Mouse (Mus musculus) limb, embryonic 14.5 days (tissue): ENCODE measurements at regions not wholly inside any gene's neighbourhood (a gene's known extent, or its start where the extent isn't known, plus 50 kb on each side); places are given as distances from the start of the nearest gene placed in this dataset.

Experiments used
- ATAC-seq: fragments of 200-750 bp; cut with Nextera tagmentation; 2 replicates; pipeline ENCODE4 v1.8.0; 2017; ENCODE audit warnings: low read depth, moderate number of reproducible peaks, moderate TSS enrichment; ENCODE audit not compliant: low FRiP score
- DNase-seq: peaks from one replicate; pipeline ENCODE4 v3.0.0-alpha.2; 2015; ENCODE audit warnings: low spot score
- H3K27ac ChIP-seq: fragments of 300-500 bp; sonication (generic); replicated peaks from 2 replicates; pipeline ENCODE4 v1.5.1; 2014; ENCODE audit warnings: low read depth, mild to moderate bottlenecking, low read length, moderate library complexity, mixed read lengths
- H3K27me3 ChIP-seq: fragments of 300-500 bp; sonication (generic); 2 replicates; pipeline ENCODE4 v1.6.1; 2014; ENCODE audit warnings: low read length, mixed read lengths; ENCODE audit not compliant: control insufficient read depth, insufficient read depth
- H3K36me3 ChIP-seq: fragments of 300-500 bp; sonication (generic); 2 replicates; pipeline ENCODE4 v1.6.1; 2014; ENCODE audit warnings: mild to moderate bottlenecking, low read length, moderate library complexity, mixed read lengths; ENCODE audit not compliant: control insufficient read depth, insufficient read depth
- H3K4me1 ChIP-seq: fragments of 300-500 bp; sonication (generic); 2 replicates; pipeline ENCODE4 v1.6.1; 2014; ENCODE audit warnings: antibody characterized with exemption, low read length, mixed read lengths; ENCODE audit not compliant: control insufficient read depth, insufficient read depth
- H3K4me2 ChIP-seq: fragments of 300-500 bp; sonication (generic); replicated peaks from 2 replicates; pipeline ENCODE4 v1.6.1; 2014; ENCODE audit warnings: low read depth, mild to moderate bottlenecking, low read length, moderate library complexity; ENCODE audit not compliant: severe bottlenecking
- H3K4me3 ChIP-seq: fragments of 300-500 bp; sonication (generic); replicated peaks from 2 replicates; pipeline ENCODE4 v1.5.1; 2014; ENCODE audit warnings: low read length
- H3K9ac ChIP-seq: fragments of 300-500 bp; sonication (generic); 2 replicates; pipeline ENCODE4 v1.6.1; 2014; ENCODE audit warnings: mild to moderate bottlenecking, low read depth, low read length, moderate library complexity; ENCODE audit not compliant: severe bottlenecking
- H3K9me3 ChIP-seq: fragments of 300-500 bp; sonication (generic); 2 replicates; pipeline ENCODE4 v1.6.1; 2016; ENCODE audit warnings: low read length; ENCODE audit not compliant: control insufficient read depth
- POLR2A ChIP-seq: fragments of 200-500 bp; IDR thresholded peaks from 2 replicates; pipeline ENCODE4 v1.8.0; 2012; ENCODE audit warnings: inconsistent platforms, mild to moderate bottlenecking, moderate library complexity, borderline replicate concordance; ENCODE audit not compliant: insufficient read depth, insufficient read length; ENCODE audit errors: extremely low read depth
- WGBS: fragments of 180-500 bp; shearing (Covaris S2); extraction: QIAGEN DNeasy Blood & Tissue Kit; methylation state at CpG from one replicate; pipeline ENCODE4 v1.1.7; 2014; 5-methylcytosine and 5-hydroxymethylcytosine counted together

DNA sequence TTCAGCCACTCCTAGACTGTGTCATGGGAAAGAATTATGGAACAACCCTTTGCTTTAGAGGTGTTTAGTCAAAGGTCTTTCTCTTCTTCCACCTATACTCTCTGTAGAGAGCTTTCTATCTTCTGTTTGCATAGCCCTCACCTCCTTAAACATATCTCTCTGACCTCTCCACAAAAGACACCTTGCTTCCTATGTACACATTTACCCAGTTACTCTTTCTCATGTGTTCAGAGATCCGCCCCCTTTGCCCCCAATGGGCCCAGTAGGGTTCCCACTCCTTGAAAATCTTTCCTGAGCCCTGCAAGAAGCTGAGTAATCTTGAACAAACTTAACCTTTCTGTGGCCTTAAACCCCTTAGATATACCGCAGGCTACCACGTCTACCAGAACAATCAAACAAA is 2734.4 kb upstream of the 5930422O12Rik start:
- no peak for TF ChIP-seq POLR2A
- no peak overlapping the region for H3K4me3 ChIP-seq
- DNase-seq: no peak
- no peak for ATAC-seq
- H3K9me3 ChIP-seq: no peaks in the 10 kb centered on the region
- H3K27ac ChIP-seq: no peak overlapping the region
- no peak overlapping the region for H3K4me2 ChIP-seq
- no peaks in the 10 kb centered on the region for H3K36me3 ChIP-seq
- H3K9ac ChIP-seq: no peak overlapping the region
- H3K27me3 ChIP-seq: no peaks in the 10 kb centered on the region
- WGBS: 80% methylated on average over 3 of the region's 3 CpGs
- H3K4me1 ChIP-seq: no peaks in the 10 kb centered on the region

- WGBS: 89% methylated on average over 1 of the region's 1 CpGs
- DNase-seq: no peak
- Histone ChIP-seq H3K4me2 (no peak overlapping the region), H3K4me1 (no peaks in the 10 kb centered on the region), H3K27me3 (no peaks in the 10 kb centered on the region), H3K36me3 (no peaks in the 10 kb centered on the region), H3K9ac (no peak overlapping the region), H3K9me3 (no peaks in the 10 kb centered on the region), H3K27ac (no peak overlapping the region), H3K4me3 (no peak overlapping the region)
- no peak for TF ChIP-seq POLR2A
- no peak for ATAC-seq
These were observed 2711.9 kb upstream of the 5930422O12Rik start for GRCm38 (mm10) chr8:30716643-30717042.

DNA sequence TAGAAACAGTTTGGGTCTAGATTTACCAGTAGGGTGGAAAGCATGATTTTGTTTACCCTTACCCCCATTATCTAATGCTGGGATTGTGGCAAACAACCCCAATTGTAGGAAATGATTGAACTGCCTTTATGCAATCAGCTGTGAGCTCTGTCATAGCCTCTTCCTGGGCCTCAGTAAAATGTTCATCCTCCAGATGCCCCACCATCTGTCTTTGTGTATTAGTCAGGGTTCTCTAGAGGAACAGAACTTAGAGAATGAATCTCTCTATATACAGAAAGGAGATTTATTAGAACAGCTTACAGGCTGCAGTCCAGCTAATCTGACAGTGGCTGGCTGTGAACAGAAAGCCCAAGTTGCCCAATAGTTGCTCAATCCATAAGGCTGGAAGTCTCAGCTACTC is 2698.1 kb upstream of the 5930422O12Rik start:
- H3K36me3 ChIP-seq: no peaks in the 10 kb centered on the region
- no peak for DNase-seq
- H3K4me2 ChIP-seq: no peak overlapping the region
- H3K4me3 ChIP-seq: no peak overlapping the region
- no peak overlapping the region for H3K27ac ChIP-seq
- TF ChIP-seq POLR2A: no peak
- ATAC-seq: no peak
- H3K9ac ChIP-seq: no peak overlapping the region
- no peaks in the 10 kb centered on the region for H3K9me3 ChIP-seq
- no peaks in the 10 kb centered on the region for H3K27me3 ChIP-seq
- no peaks in the 10 kb centered on the region for H3K4me1 ChIP-seq

GRCm38 (mm10) chr8:30732585-30733253 is 2695.8 kb upstream of the 5930422O12Rik start:
- Histone ChIP-seq H3K4me2 (no peak overlapping the region), H3K4me3 (no peak overlapping the region), H3K9ac (no peak overlapping the region), H3K27ac (no peak overlapping the region), H3K27me3 (no peaks in the 10 kb centered on the region), H3K9me3 (no peaks in the 10 kb centered on the region), H3K4me1 (no peaks in the 10 kb centered on the region), H3K36me3 (no peaks in the 10 kb centered on the region)
- no peak for ATAC-seq
- DNase-seq: no peak
- TF ChIP-seq POLR2A: no peak
- 81% methylated on average over 11 of the region's 11 CpGs for WGBS

- Histone ChIP-seq H3K36me3 (no peaks in the 10 kb centered on the region), H3K4me1 (no peaks in the 10 kb centered on the region), H3K27me3 (no peaks in the 10 kb centered on the region), H3K4me2 (no peak overlapping the region), H3K9ac (no peak overlapping the region), H3K4me3 (no peak overlapping the region), H3K27ac (no peak overlapping the region), H3K9me3 (no peaks in the 10 kb centered on the region)
- no peak for DNase-seq
- no peak for TF ChIP-seq POLR2A
- ATAC-seq: no peak
- 85% methylated on average over 6 of the region's 6 CpGs for WGBS
These were observed 2695.1 kb upstream of the 5930422O12Rik start for GRCm38 (mm10) chr8:30733385-30733784.

DNA sequence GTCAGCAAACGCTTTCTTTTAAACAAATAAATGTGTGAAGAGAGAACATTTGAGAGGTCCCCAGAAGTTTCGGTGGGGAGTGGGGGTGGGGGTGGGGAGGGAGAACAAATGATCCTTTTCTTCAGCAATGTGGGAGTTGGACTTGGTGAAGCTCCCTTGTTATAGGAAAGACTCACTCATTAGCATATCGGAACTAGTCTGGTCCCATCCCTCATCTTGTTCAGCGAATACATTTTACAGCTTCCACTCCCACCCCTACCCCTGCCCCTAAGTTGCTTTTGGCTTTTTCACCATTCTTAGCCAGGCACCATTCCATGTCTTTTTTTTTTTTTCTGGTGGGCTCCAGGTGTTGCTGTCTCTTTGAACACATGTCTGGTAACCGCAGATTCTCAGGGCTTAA is 2693.2 kb upstream of the 5930422O12Rik start:
- Histone ChIP-seq H3K27ac (no peak overlapping the region), H3K4me2 (no peak overlapping the region), H3K9ac (no peak overlapping the region), H3K36me3 (no peaks in the 10 kb centered on the region), H3K9me3 (no peaks in the 10 kb centered on the region), H3K4me3 (no peak overlapping the region), H3K27me3 (no peaks in the 10 kb centered on the region), H3K4me1 (no peaks in the 10 kb centered on the region)
- 48% methylated on average over 5 of the region's 5 CpGs for WGBS
- ATAC-seq (no peak), DNase-seq (no peak)
- TF ChIP-seq POLR2A: no peak
